Mouse (Mus musculus) kidney, postnatal 0 days (tissue): ENCODE results near the gene Zfp148. TPM values are rescaled to one million over a fixed set of nuclear protein-coding genes. Genes with fewer than 3 reads are reported as not detected.
A peak's percentile ranks its signal among the peaks of the same experiment; 100 is the strongest.
"Not testable (repeated sequence)": the region's sequence is repeated elsewhere in the genome, so short reads cannot be mapped to it uniquely, and the experiment has no call there.

ENCODE experiments used
- ATAC-seq: fragments of 200-750 bp; cut with Nextera tagmentation; replicated peaks from 2 replicates; pipeline ENCODE4 v1.8.0; 2017; ENCODE audit warnings: low read depth, moderate number of reproducible peaks, moderate TSS enrichment, moderate library complexity; ENCODE audit not compliant: low FRiP score
- DNase-seq: peaks from one replicate; pipeline ENCODE4 v3.0.0-alpha.2; 2016; ENCODE audit warnings: low spot score
- H3K27ac ChIP-seq: fragments of 300-500 bp; sonication (generic); 2 replicates; pipeline ENCODE4 v1.5.1; 2014; ENCODE audit warnings: mild to moderate bottlenecking
- H3K27me3 ChIP-seq: fragments of 300-500 bp; sonication (generic); 2 replicates; pipeline ENCODE4 v1.6.1; 2014; ENCODE audit warnings: low read length, mixed read lengths; ENCODE audit not compliant: insufficient read depth
- H3K36me3 ChIP-seq: fragments of 300-500 bp; sonication (generic); 2 replicates; pipeline ENCODE4 v1.6.1; 2014; ENCODE audit warnings: low read length, mixed read lengths; ENCODE audit not compliant: insufficient read depth
- H3K4me1 ChIP-seq: fragments of 300-500 bp; sonication (generic); replicated peaks from 2 replicates; pipeline ENCODE4 v1.6.1; 2014; ENCODE audit warnings: antibody characterized with exemption, low read length, mixed read lengths; ENCODE audit not compliant: insufficient read depth
- H3K4me2 ChIP-seq: fragments of 300-500 bp; sonication (generic); 2 replicates; pipeline ENCODE4 v1.6.1; 2014; ENCODE audit warnings: mild to moderate bottlenecking, low read length, moderate library complexity, mixed read lengths
- H3K4me3 ChIP-seq: fragments of 300-500 bp; sonication (generic); replicated peaks from 2 replicates; pipeline ENCODE4 v1.5.1; 2014; ENCODE audit warnings: low read depth, low read length
- H3K9ac ChIP-seq: fragments of 300-500 bp; sonication (generic); 2 replicates; pipeline ENCODE4 v1.6.1; 2014; ENCODE audit warnings: low read depth, low read length
- H3K9me3 ChIP-seq: fragments of 300-500 bp; sonication (generic); replicated peaks from 2 replicates; pipeline ENCODE4 v1.6.1; 2016; ENCODE audit warnings: low read length, inconsistent platforms, mixed read lengths
- CTCF ChIP-seq: IDR thresholded peaks from 2 replicates; pipeline ENCODE4 v1.5.1; 2016; ENCODE audit warnings: antibody characterized with exemption, low read depth, mild to moderate bottlenecking, moderate library complexity
- WGBS: fragments of 180-500 bp; shearing (Covaris S2); extraction: QIAGEN DNeasy Blood & Tissue Kit; methylation state at CpG from one replicate; pipeline ENCODE4 v1.1.7; 2014; 5-methylcytosine and 5-hydroxymethylcytosine counted together
- polyA plus RNA-seq: library from polyadenylated mRNA; unstranded; fragments of >200 nt; fragmentation: Nextera tagmentation; extraction: Ambion mirVana; gene quantifications from 2 replicates; pipeline ENCODE4 v1.2.1, GENCODE M21; 2015

Zfp148 gene
- polyA plus RNA-seq, 1 experiment from 2014 or later = 49.4 TPM

DNA sequence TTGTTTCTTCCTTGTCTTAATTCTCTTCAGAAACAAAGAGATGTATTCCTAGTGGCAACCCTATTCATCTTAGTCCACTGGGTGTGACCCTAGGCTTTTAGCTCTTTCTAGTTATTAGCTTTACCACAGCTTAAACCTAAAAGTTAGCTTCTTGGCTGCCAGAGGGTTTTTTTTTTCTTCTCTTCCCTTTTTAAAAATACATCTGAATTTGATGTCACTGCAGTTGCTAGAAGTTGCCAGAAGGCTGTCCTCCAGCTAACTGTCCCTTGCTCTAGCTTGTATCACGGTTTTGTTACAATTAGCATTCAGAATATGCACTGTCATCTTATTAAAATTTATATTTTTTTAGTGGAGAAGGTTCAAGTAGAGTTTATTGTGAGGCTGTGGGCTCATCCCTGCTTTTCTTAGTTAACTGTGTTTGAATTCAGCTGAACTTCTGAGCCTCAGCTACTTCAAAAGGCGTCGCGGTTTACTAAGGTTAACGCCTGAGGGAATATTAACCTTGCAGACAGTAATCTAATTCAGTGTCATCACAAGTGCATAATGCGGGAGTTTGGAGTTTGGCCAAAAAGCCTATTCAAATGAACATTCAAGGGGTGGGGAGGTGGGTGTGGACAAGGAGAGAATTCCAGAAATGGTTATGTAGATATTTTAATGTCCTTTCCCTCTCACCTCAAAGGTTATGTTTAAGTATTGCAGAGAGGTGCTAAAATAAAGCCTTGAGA lies 1.3 kb upstream of the Zfp148 start:
- H3K4me1 ChIP-seq = peaks cover 4% of the 10 kb centered on the region; the same call in 1 of the 2 replicates
- DNase-seq = peak; percentile 47
- H3K36me3 ChIP-seq = no peaks in the 10 kb centered on the region
- WGBS = 48% methylated on average over 6 of the region's 6 CpGs
- peak overlapping the region; percentile 94 for H3K27ac ChIP-seq
- H3K4me2 ChIP-seq = peak overlapping the region; percentile 86
- no peaks in the 10 kb centered on the region for H3K27me3 ChIP-seq
- no peak for TF ChIP-seq CTCF
- no peak for ATAC-seq
- H3K9me3 ChIP-seq = no peaks in the 10 kb centered on the region
- H3K4me3 ChIP-seq = peak overlapping the region; percentile 90; the same call in 1 of the 2 replicates
- peak overlapping the region; percentile 5; the same call in 1 of the 2 replicates for H3K9ac ChIP-seq

DNA sequence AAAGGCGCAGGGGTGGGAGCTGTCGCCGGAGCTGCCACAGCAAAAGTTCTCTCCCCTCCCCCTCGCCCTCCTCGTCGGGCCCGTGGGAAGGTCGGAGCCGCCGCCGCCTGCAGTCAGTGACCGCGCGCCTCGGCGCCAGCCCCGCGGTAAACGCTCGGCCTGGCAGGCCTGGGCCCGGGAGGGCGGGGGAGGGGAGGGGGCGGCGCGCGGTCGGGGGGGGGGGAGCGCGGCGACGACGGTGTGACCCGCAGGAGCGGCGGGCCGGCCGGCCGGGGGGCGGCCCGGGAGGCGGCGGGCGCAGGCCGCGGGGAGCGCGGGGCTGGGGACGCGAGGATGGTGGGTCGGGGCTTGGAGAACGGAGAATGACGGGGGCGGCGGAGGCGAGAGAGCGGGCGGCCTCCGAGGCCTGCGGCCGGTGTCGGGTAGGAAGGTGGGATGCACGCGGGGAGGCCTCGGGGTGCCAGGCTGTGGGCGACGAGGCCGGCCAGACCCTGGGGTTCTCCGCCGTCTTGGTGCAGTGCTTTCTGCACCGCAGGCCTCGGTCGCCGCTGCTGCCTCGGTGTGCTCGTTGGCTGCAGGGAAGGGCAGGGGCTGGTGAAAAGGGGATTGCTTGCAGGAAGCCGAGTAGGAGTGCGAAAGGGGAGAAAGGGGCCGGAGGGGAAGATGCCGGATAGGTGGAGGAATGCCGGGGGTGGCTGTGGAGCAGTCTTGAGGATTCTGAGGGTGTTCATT lies 412 bp downstream of the Zfp148 start:
- H3K9me3 ChIP-seq = no peaks in the 10 kb centered on the region
- H3K27ac ChIP-seq = peak overlapping the region; percentile 94
- ATAC-seq (peak; percentile 83), DNase-seq (peak; percentile 65)
- no peak for TF ChIP-seq CTCF
- under 1% methylated on average over 62 of the region's 80 CpGs for WGBS
- H3K4me3 ChIP-seq = peak overlapping the region; percentile 90
- H3K36me3 ChIP-seq = no peaks in the 10 kb centered on the region
- H3K4me2 ChIP-seq = peak overlapping the region; percentile 86
- H3K27me3 ChIP-seq = no peaks in the 10 kb centered on the region
- H3K4me1 ChIP-seq = peaks cover 4% of the 10 kb centered on the region; the same call in 1 of the 2 replicates
- H3K9ac ChIP-seq = peak overlapping the region; percentile 99

DNA sequence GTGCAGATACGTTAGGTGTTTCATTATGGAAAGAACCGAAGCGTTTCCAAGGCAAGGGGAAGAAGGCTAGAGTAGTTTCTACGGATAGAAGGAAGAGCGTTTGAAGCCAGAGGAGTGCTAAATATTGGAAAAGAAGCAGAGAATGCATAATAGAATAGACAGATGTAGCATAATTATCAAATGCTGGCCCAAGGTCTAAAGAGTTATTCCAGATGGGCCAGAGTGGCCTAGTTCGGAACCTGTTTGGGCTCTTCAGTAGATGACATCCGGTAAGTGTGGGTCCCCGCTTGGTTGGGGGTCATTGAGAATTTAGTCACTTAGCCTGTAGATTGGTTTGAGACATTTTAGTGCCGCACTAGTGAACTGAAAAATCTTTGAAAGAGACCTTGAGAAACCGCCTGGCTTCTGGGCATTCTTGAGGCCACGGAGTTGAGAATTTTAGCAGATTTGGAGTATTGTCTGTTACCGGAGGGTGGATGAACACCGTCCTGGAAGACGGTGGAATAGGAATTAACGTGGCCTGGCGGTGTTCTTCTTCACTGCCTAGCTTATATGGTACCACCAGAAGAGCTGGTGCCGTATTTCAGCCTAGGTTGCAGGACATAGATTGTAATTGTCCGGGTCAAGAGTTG lies 1.1 kb downstream of the Zfp148 start:
- Histone ChIP-seq H3K9me3 (no peaks in the 10 kb centered on the region), H3K4me1 (peaks cover 4% of the 10 kb centered on the region; the same call in 1 of the 2 replicates), H3K9ac (peak overlapping the region; percentile 99), H3K27ac (peak overlapping the region; percentile 94), H3K4me3 (peak overlapping the region; percentile 90), H3K27me3 (no peaks in the 10 kb centered on the region), H3K4me2 (peak overlapping the region; percentile 86), H3K36me3 (no peaks in the 10 kb centered on the region)
- no peak for DNase-seq
- TF ChIP-seq CTCF = no peak
- 1% methylated on average over 18 of the region's 18 CpGs for WGBS
- no peak for ATAC-seq

DNA sequence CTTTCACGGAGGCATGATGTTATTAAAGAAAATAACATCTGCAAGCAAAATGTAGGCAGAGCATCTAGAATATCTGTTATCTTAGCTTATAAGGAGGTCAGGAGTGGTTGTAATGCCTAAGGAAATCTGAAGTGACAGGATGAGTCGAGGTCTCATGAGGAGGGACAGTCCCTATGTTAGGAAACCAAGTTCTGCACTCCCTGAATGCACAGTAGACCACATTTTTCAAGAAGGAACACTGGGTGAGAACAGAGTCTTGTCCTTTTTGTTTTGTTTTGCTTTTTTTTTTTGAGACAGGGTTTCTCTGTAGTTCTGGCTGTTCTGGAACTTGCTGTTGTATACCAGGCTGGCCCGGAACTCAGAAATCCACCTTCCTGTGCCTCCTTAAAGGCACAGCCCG lies 1.7 kb downstream of the Zfp148 start:
- no peaks in the 10 kb centered on the region for H3K36me3 ChIP-seq
- WGBS = 11% methylated on average over 4 of the region's 4 CpGs
- no peak for DNase-seq
- no peaks in the 10 kb centered on the region for H3K27me3 ChIP-seq
- ATAC-seq = no peak
- no peaks in the 10 kb centered on the region for H3K9me3 ChIP-seq
- peak overlapping the region; percentile 90 for H3K4me3 ChIP-seq
- peak overlapping the region; percentile 94; the same call in 1 of the 2 replicates for H3K27ac ChIP-seq
- peaks cover 4% of the 10 kb centered on the region; the same call in 1 of the 2 replicates for H3K4me1 ChIP-seq
- peak overlapping the region; percentile 99 for H3K9ac ChIP-seq
- H3K4me2 ChIP-seq = peak overlapping the region; percentile 86
- TF ChIP-seq CTCF = no peak

DNA sequence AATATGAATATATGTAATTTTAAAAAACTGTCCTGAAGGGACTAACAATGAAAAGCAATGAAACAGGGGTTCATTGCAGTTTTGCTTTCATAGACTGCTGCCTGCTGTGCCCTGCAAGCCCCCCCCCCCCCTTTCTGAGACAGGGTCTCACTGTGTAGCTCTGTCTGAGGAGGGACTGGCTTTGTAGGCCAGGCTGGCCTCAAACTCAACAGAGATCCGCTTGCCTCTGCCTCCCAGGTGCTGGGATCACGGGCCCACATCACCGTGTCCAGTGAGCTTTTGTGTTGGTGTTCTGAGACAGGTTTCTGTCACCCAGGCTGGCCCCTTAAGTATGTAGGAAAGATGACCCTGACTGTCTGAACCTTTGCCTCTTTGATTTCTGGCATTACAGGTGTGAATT lies 2.9 kb downstream of the Zfp148 start:
- no peak overlapping the region for H3K9ac ChIP-seq
- WGBS = 100% methylated on average over 3 of the region's 3 CpGs
- ATAC-seq = no peak

DNA sequence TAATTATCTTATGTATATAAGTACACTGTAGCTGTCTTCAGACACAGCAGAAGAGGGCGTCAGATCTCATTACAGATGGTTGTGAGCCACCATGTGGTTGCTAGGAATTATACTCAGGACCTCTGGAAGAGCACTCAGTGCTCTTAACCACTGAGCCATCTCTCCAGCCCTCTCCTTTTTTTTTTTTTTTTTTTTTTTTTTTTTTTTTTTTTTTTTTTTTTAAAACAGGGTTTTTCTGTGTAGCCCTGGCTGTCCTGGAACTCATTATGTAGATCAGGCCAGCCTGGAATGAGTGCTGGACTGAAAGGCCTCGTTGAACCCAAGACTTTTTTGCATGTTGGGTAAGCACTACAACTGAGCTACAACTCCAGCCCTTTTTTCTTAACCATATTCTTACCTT lies 3.4 kb downstream of the Zfp148 start:
- not testable (repeated sequence) for H3K27me3 ChIP-seq, ATAC-seq, DNase-seq, H3K4me3 ChIP-seq, H3K4me1 ChIP-seq, H3K27ac ChIP-seq, H3K36me3 ChIP-seq, H3K4me2 ChIP-seq, H3K9ac ChIP-seq, H3K9me3 ChIP-seq
- 78% methylated on average over 2 of the region's 2 CpGs for WGBS

More for the DNA sequence above, 2.9 kb downstream of the Zfp148 start:
- Histone ChIP-seq H3K36me3 (no peaks in the 10 kb centered on the region), H3K27me3 (no peaks in the 10 kb centered on the region), H3K27ac (no peak overlapping the region), H3K9me3 (no peaks in the 10 kb centered on the region), H3K4me2 (no peak overlapping the region), H3K4me1 (peaks cover 4% of the 10 kb centered on the region; the same call in 1 of the 2 replicates), H3K4me3 (no peak overlapping the region)
- no peak for TF ChIP-seq CTCF
- DNase-seq = no peak
